Comparison of ENCODE assay signal across 8 mouse cellular contexts in genomic region chr12:5119726-5120125, GRCm38 (mm10).
DNase-seq lines count a peak whose midpoint lies in the region; ATAC-seq lines count a peak whose summit lies in the region.

No protein-coding gene starts in this region.

- no peaks in the 10 kb centered on the region for H3K36me3 ChIP-seq in intestine, embryonic 15.5 days

- peak; percentile 97 for ATAC-seq in intestine, embryonic 15.5 days
- ATAC-seq in megakaryocyte progenitor cell, adult 5-6 weeks (replicated peaks; ENCODE audit: poor library complexity), result peak; percentile 69

- no peaks in the 10 kb centered on the region for H3K27me3 ChIP-seq in intestine, embryonic 15.5 days (replicated peaks)

- no peaks in the 10 kb centered on the region for H3K9me3 ChIP-seq in intestine, embryonic 15.5 days

- H3K4me1 ChIP-seq in intestine, embryonic 15.5 days (replicated peaks), result peaks cover 10% of the 10 kb centered on the region; the same call in 1 of the 2 replicates

- no peak overlapping the region for H3K27ac ChIP-seq in intestine, embryonic 15.5 days

- H3K4me2 ChIP-seq in intestine, embryonic 15.5 days (replicated peaks), result peak overlapping the region; percentile 50

- peak; percentile 86 for DNase-seq in adrenal gland, adult 8-10 months
- peak; percentile 88 for DNase-seq in embryo, embryonic 9.5 days (ENCODE audit: extremely low spot score)
- DNase-seq in gastrocnemius, postnatal 4 days (ENCODE audit: low spot score in 2 of 2), result peak; percentile 88 to 95
- DNase-seq in left cerebral cortex, adult 9 months (ENCODE audit: low spot score in 2 of 2), result peak; percentile 90 to 97
- peak; percentile 96 for DNase-seq in right cerebral cortex, postnatal 14 days
- DNase-seq in urinary bladder, postnatal 36 days (ENCODE audit: low spot score in 2 of 2), result peak; percentile 87 to 94

- no peak overlapping the region for H3K9ac ChIP-seq in intestine, embryonic 15.5 days

- 9% methylated on average over 15 of the region's 15 CpGs for WGBS in intestine, embryonic 15.5 days

- H3K4me3 ChIP-seq in intestine, embryonic 15.5 days (replicated peaks), result no peak overlapping the region; the same call in 1 of the 2 replicates
